Comparison of ENCODE assay signal across 31 mouse cellular contexts in the genomic region with DNA sequence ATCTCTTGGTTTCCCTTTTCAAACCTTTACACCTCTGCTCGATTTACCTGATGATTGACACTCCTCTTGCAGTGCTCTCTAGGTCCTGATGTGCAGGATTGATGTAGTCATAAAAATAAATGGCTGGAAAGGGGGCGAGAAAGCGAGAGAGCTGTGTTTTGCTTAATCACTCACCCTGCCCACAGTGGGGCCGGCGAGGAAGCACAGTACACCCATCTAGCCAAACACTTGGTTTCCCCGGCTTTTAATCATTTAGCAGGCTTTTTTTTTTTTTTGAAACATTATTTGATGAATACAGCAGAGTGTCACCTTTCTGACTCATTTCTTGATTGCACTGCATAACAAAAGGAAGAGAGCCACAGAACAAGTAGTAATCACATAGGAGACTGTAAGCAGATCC. TPM values are rescaled to one million over a fixed set of nuclear protein-coding genes. Genes with fewer than 3 reads are reported as not detected.
DNase-seq lines count a peak whose midpoint lies in the region; ATAC-seq and TF ChIP-seq lines count a peak whose summit lies in the region.
"Had no signal": no experiment of that assay in that cellular context is flagged by ENCODE, and none has a peak within 500 bp of the region (broad histone marks: within the 10 kb centered on the region; RNA-seq: fewer than 3 reads in every experiment).

No protein-coding gene starts in this region.

- peak overlapping the region; percentile 72 for H3K4me3 ChIP-seq in megakaryocyte, embryonic 14.5 days (replicated peaks)
- no peak overlapping the region for H3K4me3 ChIP-seq in lung, adult 2 months (replicated peaks; ENCODE audit: extremely low read depth, low read depth, low read length)
- H3K4me3 ChIP-seq: embryonic facial prominence, embryonic 12.5 days; embryonic facial prominence, embryonic 15.5 days; forebrain, embryonic 15.5 days; heart, adult 2 months; heart, embryonic 10.5 days; heart, embryonic 13.5 days; hindbrain, embryonic 10.5 days; hindbrain, embryonic 15.5 days had no signal

- peak; percentile 27 for DNase-seq in heart, adult 11 months
- DNase-seq in heart, postnatal 10 days, result no peak
- DNase-seq in 416B (ENCODE audit: low read depth), result peak; percentile 53
- DNase-seq in lung, adult 2 months, result no peak
- DNase-seq in embryo, embryonic 10 days (ENCODE audit: low spot score), result no peak
- DNase-seq: adrenal gland, adult 2 months; adrenal gland, postnatal 14 days; B cell, adult 2 months; cerebellum, adult 11 months; cerebellum, adult 2 months; cerebellum, adult 9-11 months; cerebellum, postnatal 25 days; gastrocnemius, postnatal 25 days; heart, adult 2 months had no signal

- peaks cover 41% of the 10 kb centered on the region for H3K4me1 ChIP-seq in megakaryocyte, embryonic 14.5 days
- H3K4me1 ChIP-seq in lung, adult 2 months (ENCODE audit: control insufficient read depth, insufficient read depth, low read length), result no peaks in the 10 kb centered on the region
- H3K4me1 ChIP-seq: embryonic facial prominence, embryonic 12.5 days; embryonic facial prominence, embryonic 15.5 days; forebrain, embryonic 15.5 days; heart, embryonic 13.5 days; hindbrain, embryonic 10.5 days had no signal

- peaks cover 6% of the 10 kb centered on the region; the same call in 1 of the 2 replicates for H3K9me3 ChIP-seq in megakaryocyte, embryonic 14.5 days
- H3K9me3 ChIP-seq: embryonic facial prominence, embryonic 12.5 days; embryonic facial prominence, embryonic 15.5 days; forebrain, embryonic 15.5 days; heart, embryonic 10.5 days; heart, embryonic 13.5 days; hindbrain, embryonic 10.5 days; hindbrain, embryonic 15.5 days had no signal

- H3K36me3 ChIP-seq in megakaryocyte, embryonic 14.5 days (replicated peaks; ENCODE audit: low read length), result no peaks in the 10 kb centered on the region
- H3K36me3 ChIP-seq: embryonic facial prominence, embryonic 12.5 days; embryonic facial prominence, embryonic 15.5 days; forebrain, embryonic 15.5 days; heart, embryonic 10.5 days; heart, embryonic 13.5 days; hindbrain, embryonic 10.5 days; hindbrain, embryonic 15.5 days had no signal

- no peak for TF ChIP-seq CTCF in lung, adult 2 months (IDR thresholded peaks at IDR 0.05; ENCODE audit: insufficient read depth, low read length)

- 45% methylated on average over 6 of the region's 6 CpGs for WGBS in lung, adult 2 months

- intact Hi-C loops in heart, postnatal 10 days (cut with DNase I), result no loop called here

- ATAC-seq in megakaryocyte, adult 5-6 weeks (ENCODE audit: poor library complexity, severe bottlenecking), result no peak
- ATAC-seq in hematopoietic stem cell, adult 5-6 weeks (replicated peaks in 1 of 2; ENCODE audit: insufficient read depth in 1 of 2, low FRiP score in 2 of 2, low TSS enrichment in 1 of 2, low read depth in 1 of 2, poor library complexity in 2 of 2, severe bottlenecking in 2 of 2), result peak; percentile 53 to 57; a peak in 3 of 4 replicates

- no peak for TF ChIP-seq POLR2A in lung, adult 2 months (IDR thresholded peaks at IDR 0.05; ENCODE audit: borderline replicate concordance, extremely low read depth, low read depth, low read length)

- H3K27me3 ChIP-seq in megakaryocyte, embryonic 14.5 days (replicated peaks), result peaks cover 25% of the 10 kb centered on the region
- H3K27me3 ChIP-seq: embryonic facial prominence, embryonic 12.5 days; embryonic facial prominence, embryonic 15.5 days; forebrain, embryonic 15.5 days; heart, embryonic 13.5 days; hindbrain, embryonic 15.5 days had no signal

RNA-seq across cellular contexts. Expression of a gene that starts 5.7 kb away (rescaled TPM):
- not detected for total RNA-seq in heart, postnatal 10 days (2021)
- polyA plus RNA-seq in megakaryocyte, embryonic 14.5 days (2012; ENCODE audit: insufficient read depth, low replicate concordance), result not detected in 2 replicates
- total RNA-seq in megakaryocyte, adult 5-6 weeks (2015), result not detected in 2 replicates
- total RNA-seq in megakaryocyte, adult 5-6 weeks (2017), result not detected in 2 replicates
- total RNA-seq in hematopoietic stem cell, adult 5-6 weeks (2017), result not detected in 2 replicates
- not detected in 2 replicates for polyA plus RNA-seq in lung, adult 2 months (2012; rRNA removed)
- total RNA-seq: adrenal gland, adult 2 months; adrenal gland, postnatal 14 days; adrenal gland, postnatal 4 days; gastrocnemius, adult 8-10 months; gastrocnemius, postnatal 25 days; heart, adult 2 months; heart, postnatal 25 days; MEL had no signal
- polyA plus RNA-seq: adrenal gland, adult 2 months; cerebellum, adult 2 months; embryonic facial prominence, embryonic 12.5 days; embryonic facial prominence, embryonic 15.5 days; forebrain, embryonic 11.5 days; forebrain, embryonic 15.5 days; heart, embryonic 10.5 days; heart, embryonic 13.5 days; heart, embryonic 16.5 days; hindbrain, embryonic 10.5 days; hindbrain, embryonic 15.5 days; intestine, embryonic 14.5 days had no signal

Comparison
In these comparisons a context has a peak if more than half of its experiments do, and no peak if none do; other contexts are left out.
1. DNase-seq: peak in heart, adult 11 months (single experiment) and 416B (single experiment); none in heart, postnatal 10 days (0 of 2), lung, adult 2 months (single experiment) and embryo, embryonic 10 days (single experiment).